Mouse (Mus musculus) cerebellum, adult 2 months (tissue): ENCODE results near the gene Cbfa2t3.

ENCODE experiments used
- CTCF ChIP-seq: fragments of 200-500 bp; IDR thresholded peaks from 2 replicates; pipeline ENCODE4 v1.5.1; 2011; ENCODE audit warnings: low read depth, mild to moderate bottlenecking, control low read depth, low read length, moderate library complexity, borderline replicate concordance; ENCODE audit not compliant: insufficient read depth
- POLR2A ChIP-seq: fragments of 200-500 bp; IDR thresholded peaks from 2 replicates; pipeline ENCODE4 v1.6.1; 2011; ENCODE audit warnings: low read length, control low read depth, borderline replicate concordance; ENCODE audit not compliant: insufficient read depth

- TF ChIP-seq CTCF (no peak), POLR2A (no peak)
These were observed 19.1 kb upstream of the Cbfa2t3 start for GRCm38 (mm10) chr8:122717869-122718509.
